Mouse (Mus musculus) right cerebral cortex, postnatal 25 days (tissue): ENCODE results near the gene Rassf5.

Experiments used
- DNase-seq: peaks from one replicate; pipeline ENCODE4 v3.0.0; 2022

The Rassf5 gene

GRCm38 (mm10) chr1:131207531-131207930 is 37.5 kb downstream of the Rassf5 start:
- peak; percentile 34 for DNase-seq

- no peak for DNase-seq
Measured at GRCm38 (mm10) chr1:131206342-131206741, 38.7 kb downstream of the Rassf5 start.

GRCm38 (mm10) chr1:131204461-131204860 is 40.6 kb downstream of the Rassf5 start:
- no peak for DNase-seq

- DNase-seq: no peak
Measured at GRCm38 (mm10) chr1:131201391-131201790, 43.7 kb downstream of the Rassf5 start.

GRCm38 (mm10) chr1:131200588-131200987 is 44.5 kb downstream of the Rassf5 start:
- DNase-seq: no peak

- DNase-seq: no peak
Measured at GRCm38 (mm10) chr1:131199976-131200375, 45.1 kb downstream of the Rassf5 start.

- DNase-seq: no peak
Measured at GRCm38 (mm10) chr1:131199118-131199821, 45.8 kb downstream of the Rassf5 start.

GRCm38 (mm10) chr1:131198417-131198960 is 46.6 kb downstream of the Rassf5 start:
- DNase-seq: no peak

GRCm38 (mm10) chr1:131196107-131196506 is 49.0 kb downstream of the Rassf5 start:
- no peak for DNase-seq

GRCm38 (mm10) chr1:131195653-131196052 is 49.4 kb downstream of the Rassf5 start:
- no peak for DNase-seq

- DNase-seq: no peak
Measured at GRCm38 (mm10) chr1:131193746-131194145, 51.3 kb downstream of the Rassf5 start.

GRCm38 (mm10) chr1:131188655-131189054 is 56.4 kb downstream of the Rassf5 start:
- no peak for DNase-seq

GRCm38 (mm10) chr1:131187856-131188255 is 57.2 kb downstream of the Rassf5 start:
- DNase-seq: no peak

- no peak for DNase-seq
Measured at GRCm38 (mm10) chr1:131186995-131187394, 58.1 kb downstream of the Rassf5 start.

- peak; percentile 47 for DNase-seq
Measured at GRCm38 (mm10) chr1:131185821-131186506, 59.1 kb downstream of the Rassf5 start.

- DNase-seq: no peak
Measured at GRCm38 (mm10) chr1:131184956-131185660, 60.0 kb downstream of the Rassf5 start.

- no peak for DNase-seq
Measured at GRCm38 (mm10) chr1:131184253-131184955, 60.7 kb downstream of the Rassf5 start.

- DNase-seq: no peak
Measured at GRCm38 (mm10) chr1:131183201-131183600, 61.9 kb downstream of the Rassf5 start.

- DNase-seq: peak; percentile 64
Measured at GRCm38 (mm10) chr1:131181642-131182527, 63.2 kb downstream of the Rassf5 start.

- DNase-seq: no peak
Measured at GRCm38 (mm10) chr1:131180386-131180785, 64.7 kb downstream of the Rassf5 start.

- DNase-seq: no peak
Measured at GRCm38 (mm10) chr1:131178083-131178482, 67.0 kb downstream of the Rassf5 start.

- DNase-seq: no peak
Measured at GRCm38 (mm10) chr1:131177249-131177648, 67.8 kb downstream of the Rassf5 start.
